Mouse (Mus musculus): ENCODE results near the gene Rcc1. TPM values are rescaled to one million over a fixed set of nuclear protein-coding genes. Genes with fewer than 3 reads are reported as not detected.

The Rcc1 gene
- polyA plus RNA-seq (2017; shearing (Covaris generic)): 33.2 TPM

DNA sequence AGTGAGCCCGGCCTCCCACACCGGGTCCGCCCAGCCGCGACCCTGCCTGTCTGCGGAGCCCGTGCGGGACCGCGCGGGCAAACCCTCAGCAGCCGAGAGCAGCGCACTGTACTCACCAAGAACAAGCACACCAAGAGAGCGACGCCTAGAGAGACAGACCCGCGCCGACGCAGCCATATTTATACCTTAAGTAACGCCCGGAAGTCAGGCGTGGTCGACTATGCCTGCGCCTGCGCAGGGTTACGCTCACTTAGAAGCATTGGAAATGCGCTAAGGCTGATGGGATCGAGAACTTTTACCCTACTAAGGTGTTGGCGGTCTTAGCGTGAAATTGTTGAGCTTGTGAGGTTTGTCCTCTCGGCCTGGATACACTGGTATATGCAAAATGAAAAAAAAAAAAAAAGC, at the start of gene Rcc1:
Rcc1 (minus strand) TSS at position 125 of the 405 bp plus-strand sequence.

DNA sequence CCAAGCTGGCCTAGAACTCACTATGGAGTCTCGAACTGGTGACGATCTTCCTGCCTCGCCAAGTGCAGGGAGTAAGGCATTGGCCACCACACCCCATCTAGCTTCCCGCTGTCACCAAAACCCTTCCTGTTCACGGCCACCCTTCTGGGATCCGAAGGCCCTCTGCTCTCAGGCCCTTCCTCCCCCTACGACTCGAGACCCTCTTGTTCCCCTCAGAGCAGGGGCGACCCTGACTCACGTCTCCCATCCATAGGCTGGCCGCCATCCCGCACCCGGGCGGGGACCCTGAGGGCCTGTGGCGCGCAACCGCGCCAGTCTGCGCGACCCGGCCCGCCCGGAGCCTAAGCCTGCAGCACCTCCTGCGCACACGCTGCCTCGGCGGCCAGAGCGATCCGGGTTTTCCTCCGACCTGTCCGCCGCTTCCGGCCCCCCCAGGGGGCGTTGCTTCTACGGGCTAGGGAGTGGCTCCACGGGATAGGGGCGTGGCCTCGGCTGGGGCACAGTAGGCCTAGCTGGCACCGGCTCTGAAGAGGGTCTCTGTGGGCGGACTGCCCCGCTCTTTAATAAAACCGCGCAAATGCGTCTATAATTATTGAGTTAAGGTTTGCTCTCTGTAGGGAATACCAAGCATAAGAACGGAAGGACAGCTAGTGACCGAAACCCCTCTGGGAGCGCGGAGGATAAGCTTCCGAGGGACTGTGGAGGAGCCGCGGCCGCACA, 24.1 kb downstream of the Rcc1 start, which contains the start of gene Trnau1ap:
Trnau1ap (minus strand) TSS at position 424 of the 720 bp plus-strand sequence.

DNA sequence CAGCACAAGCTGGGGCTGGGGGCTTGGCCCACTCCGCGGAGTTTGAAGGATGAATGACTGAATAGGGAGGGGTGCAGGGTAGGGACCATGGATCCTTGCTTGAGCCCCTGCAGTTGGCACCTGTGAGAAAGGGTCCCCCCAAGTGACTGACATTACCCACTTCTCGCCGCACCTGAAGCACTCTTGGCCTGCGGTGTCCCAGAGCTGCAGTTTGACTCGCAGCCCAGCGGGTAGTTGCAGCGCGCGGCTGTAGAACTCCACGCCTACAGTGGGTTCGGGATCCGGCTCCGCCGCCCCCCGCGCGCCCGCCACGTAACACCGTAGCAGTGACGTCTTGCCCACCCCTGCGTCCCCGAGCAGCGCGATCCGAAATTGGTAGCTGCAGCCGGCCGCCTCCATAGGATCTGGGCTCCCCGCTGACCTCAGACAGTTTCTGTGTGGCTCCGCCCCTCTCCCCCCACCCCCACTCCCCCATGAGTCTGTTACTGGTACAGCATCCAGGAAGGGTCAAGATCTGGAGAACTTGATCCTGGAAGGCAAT, 50.4 kb downstream of the Rcc1 start, which contains the start of gene Rab42:
Rab42 (minus strand) TSS at position 447 of the 541 bp plus-strand sequence.

Other genes starting within 250 kb of the Rcc1 start
- not detected for gene Oprd1, start 209.1 kb downstream of the Rcc1 start, polyA plus RNA-seq (2017; shearing (Covaris generic))
- gene Ythdf2, start 141.3 kb downstream of the Rcc1 start, polyA plus RNA-seq (2017; shearing (Covaris generic)): 110 TPM
- 5.6 TPM for gene Gmeb1, start 92.0 kb downstream of the Rcc1 start, polyA plus RNA-seq (2017; shearing (Covaris generic))
- gene Taf12, start 79.2 kb downstream of the Rcc1 start, polyA plus RNA-seq (2017; shearing (Covaris generic)): 95.9 TPM
- 0.62 TPM for gene Rab42, start 50.2 kb downstream of the Rcc1 start, polyA plus RNA-seq (2017; shearing (Covaris generic))
- 48.4 TPM for gene Trnau1ap, start 24.1 kb downstream of the Rcc1 start, polyA plus RNA-seq (2017; shearing (Covaris generic))
- gene Phactr4, start 68.9 kb upstream of the Rcc1 start, polyA plus RNA-seq (2017; shearing (Covaris generic)): 4.1 TPM
- gene Med18, start 110.3 kb upstream of the Rcc1 start, polyA plus RNA-seq (2017; shearing (Covaris generic)): 26.8 TPM
- 14.5 TPM for gene Sesn2, start 156.9 kb upstream of the Rcc1 start, polyA plus RNA-seq (2017; shearing (Covaris generic))
- gene Atpif1, start 180.1 kb upstream of the Rcc1 start, polyA plus RNA-seq (2017; shearing (Covaris generic)): 251 TPM
- 241 TPM for gene Dnajc8, start 181.9 kb upstream of the Rcc1 start, polyA plus RNA-seq (2017; shearing (Covaris generic))
- gene Ptafr, start 210.5 kb upstream of the Rcc1 start, polyA plus RNA-seq (2017; shearing (Covaris generic)): 0.57 TPM